Mouse (Mus musculus): Measurements from ENCODE around the gene Armcx4. TPM values are rescaled to one million over a fixed set of nuclear protein-coding genes. Genes with fewer than 3 reads are reported as not detected.
"Not testable (repeated sequence)": the region's sequence is repeated elsewhere in the genome, so short reads cannot be mapped to it uniquely, and the experiment has no call there.

Armcx4 gene
- polyA plus RNA-seq, 1 experiment, result 4.0 TPM

GRCm38 (mm10) chrX:134716863-134717262 lies 30.5 kb downstream of the Armcx4 start:
- Histone ChIP-seq H3K27me3 (ENCODE audit: control insufficient read depth, insufficient read depth, insufficient read length) (no peaks in the 10 kb centered on the region), H3K36me3 (ENCODE audit: control insufficient read depth, insufficient read depth) (no peaks in the 10 kb centered on the region), H3K79me2 (ENCODE audit: control insufficient read depth, insufficient read depth) (no peaks in the 10 kb centered on the region), H3K4me3 (no peak overlapping the region), H3K4me2 (ENCODE audit: low read depth) (no peak overlapping the region), H3ac (ENCODE audit: control insufficient read depth, insufficient read length) (no peak overlapping the region)
- TF ChIP-seq MYOD1 (IDR thresholded peaks at IDR 0.05; ENCODE audit: control insufficient read depth in 1 of 3, insufficient read length in 2 of 3, low read depth in 2 of 3) (peak in 2 of 3 experiments; percentile 67 to 72), TCF3 (IDR thresholded peaks at IDR 0.05; ENCODE audit: insufficient read length, low read depth) (peak; percentile 12), CEBPB (IDR thresholded peaks at IDR 0.05; ENCODE audit: insufficient read depth, poor library complexity, severe bottlenecking) (no peak), MYOG (IDR thresholded peaks at IDR 0.05; ENCODE audit: control insufficient read depth in 1 of 3, insufficient read depth in 1 of 3, insufficient read length in 2 of 3, low read depth in 2 of 3) (peak in 2 of 3 experiments; percentile 40 to 68), REST (IDR thresholded peaks at IDR 0.05; ENCODE audit: insufficient read depth, insufficient read length) (no peak), USF1 (IDR thresholded peaks at IDR 0.05; ENCODE audit: low read depth) (no peak), TCF12 (IDR thresholded peaks at IDR 0.05; ENCODE audit: insufficient read depth, poor library complexity, severe bottlenecking) (no peak), SRF (IDR thresholded peaks at IDR 0.05; ENCODE audit: control insufficient read depth, insufficient read length, low read depth) (no peak)

- TF ChIP-seq CEBPB (IDR thresholded peaks at IDR 0.05; ENCODE audit: insufficient read depth, poor library complexity, severe bottlenecking) (no peak), MYOG (IDR thresholded peaks at IDR 0.05; ENCODE audit: control insufficient read depth in 1 of 3, insufficient read depth in 1 of 3, insufficient read length in 2 of 3, low read depth in 2 of 3) (peak in 1 of 3 experiments; percentile 41), E2F4 (IDR thresholded peaks at IDR 0.05; ENCODE audit: insufficient read depth) (no peak), TCF12 (IDR thresholded peaks at IDR 0.05; ENCODE audit: insufficient read depth, poor library complexity, severe bottlenecking) (no peak), POLR2A (IDR thresholded peaks at IDR 0.05; ENCODE audit: insufficient read length, low read depth) (peak; percentile 53), POLR2AphosphoS2 (IDR thresholded peaks at IDR 0.05; ENCODE audit: insufficient read length, low read depth) (peak; percentile 45), MYOD1 (IDR thresholded peaks at IDR 0.05; ENCODE audit: control insufficient read depth in 1 of 3, insufficient read length in 2 of 3, low read depth in 2 of 3) (peak in 1 of 3 experiments; percentile 57), USF1 (IDR thresholded peaks at IDR 0.05; ENCODE audit: low read depth) (peak; percentile 76)
- Histone ChIP-seq H3K36me3 (ENCODE audit: control insufficient read depth, insufficient read depth) (no peaks in the 10 kb centered on the region), H3K4me3 (peak within 1 kb of the TSS; percentile 48), H3K27me3 (ENCODE audit: control insufficient read depth, insufficient read depth, insufficient read length) (no peaks in the 10 kb centered on the region), H3ac (ENCODE audit: control insufficient read depth, insufficient read length) (no peak within 1 kb of the TSS), H3K79me2 (ENCODE audit: control insufficient read depth, insufficient read depth) (no peaks in the 10 kb centered on the region), H3K4me2 (ENCODE audit: low read depth) (peak within 1 kb of the TSS; percentile 64)
Measured at GRCm38 (mm10) chrX:134717752-134718308, 31.5 kb downstream of the Armcx4 start, which contains the start of gene Armcx1. Armcx1 (plus strand) TSS chrX:134717963.

- no peak for TF ChIP-seq CEBPB (IDR thresholded peaks at IDR 0.05; ENCODE audit: insufficient read depth, poor library complexity, severe bottlenecking)
- TF ChIP-seq USF1 (IDR thresholded peaks at IDR 0.05; ENCODE audit: low read depth), result no peak
- TF ChIP-seq MYOD1 (IDR thresholded peaks at IDR 0.05; ENCODE audit: control insufficient read depth in 1 of 3, insufficient read length in 2 of 3, low read depth in 2 of 3), result no peak
- TF ChIP-seq E2F4 (IDR thresholded peaks at IDR 0.05; ENCODE audit: insufficient read depth), result no peak
- TF ChIP-seq MAX (IDR thresholded peaks at IDR 0.05; ENCODE audit: low read depth), result no peak
- TF ChIP-seq TCF3 (IDR thresholded peaks at IDR 0.05; ENCODE audit: insufficient read length, low read depth), result no peak
- TF ChIP-seq POLR2A (IDR thresholded peaks at IDR 0.05; ENCODE audit: insufficient read length, low read depth), result no peak
- TF ChIP-seq REST (IDR thresholded peaks at IDR 0.05; ENCODE audit: insufficient read depth, insufficient read length), result no peak
- no peak for TF ChIP-seq MYOG (IDR thresholded peaks at IDR 0.05; ENCODE audit: control insufficient read depth in 1 of 3, insufficient read depth in 1 of 3, insufficient read length in 2 of 3, low read depth in 2 of 3)
- no peak for TF ChIP-seq POLR2AphosphoS2 (IDR thresholded peaks at IDR 0.05; ENCODE audit: insufficient read length, low read depth)
- TF ChIP-seq SRF (IDR thresholded peaks at IDR 0.05; ENCODE audit: control insufficient read depth, insufficient read length, low read depth), result no peak
- TF ChIP-seq TCF12 (IDR thresholded peaks at IDR 0.05; ENCODE audit: insufficient read depth, poor library complexity, severe bottlenecking), result no peak
- Histone ChIP-seq H3K79me2 (ENCODE audit: control insufficient read depth, insufficient read depth) (no peaks in the 10 kb centered on the region), H3K36me3 (ENCODE audit: control insufficient read depth, insufficient read depth) (no peaks in the 10 kb centered on the region), H3ac (ENCODE audit: control insufficient read depth, insufficient read length) (no peak overlapping the region), H3K4me2 (ENCODE audit: low read depth) (peak overlapping the region; percentile 64), H3K4me3 (peak overlapping the region; percentile 48), H3K27me3 (ENCODE audit: control insufficient read depth, insufficient read depth, insufficient read length) (no peaks in the 10 kb centered on the region)
Measured at GRCm38 (mm10) chrX:134718524-134718923, 32.2 kb downstream of the Armcx4 start.

GRCm38 (mm10) chrX:134723762-134724161 lies 37.4 kb downstream of the Armcx4 start:
- H3K4me2 ChIP-seq (ENCODE audit: low read depth); H3K79me2 ChIP-seq (ENCODE audit: control insufficient read depth, insufficient read depth); H3K4me3 ChIP-seq; H3K27me3 ChIP-seq (ENCODE audit: control insufficient read depth, insufficient read depth, insufficient read length); H3ac ChIP-seq (ENCODE audit: control insufficient read depth, insufficient read length); H3K36me3 ChIP-seq (ENCODE audit: control insufficient read depth, insufficient read depth): not testable (repeated sequence)

- Histone ChIP-seq H3K27me3 (ENCODE audit: control insufficient read depth, insufficient read depth, insufficient read length) (no peaks in the 10 kb centered on the region), H3K79me2 (ENCODE audit: control insufficient read depth, insufficient read depth) (no peaks in the 10 kb centered on the region), H3K36me3 (ENCODE audit: control insufficient read depth, insufficient read depth) (no peaks in the 10 kb centered on the region), H3K4me2 (ENCODE audit: low read depth) (peak overlapping the region; percentile 57), H3ac (ENCODE audit: control insufficient read depth, insufficient read length) (no peak overlapping the region), H3K4me3 (no peak overlapping the region)
- TF ChIP-seq E2F4 (IDR thresholded peaks at IDR 0.05; ENCODE audit: insufficient read depth) (no peak), TCF12 (IDR thresholded peaks at IDR 0.05; ENCODE audit: insufficient read depth, poor library complexity, severe bottlenecking) (no peak), POLR2A (IDR thresholded peaks at IDR 0.05; ENCODE audit: insufficient read length, low read depth) (no peak), POLR2AphosphoS2 (IDR thresholded peaks at IDR 0.05; ENCODE audit: insufficient read length, low read depth) (no peak), TCF3 (IDR thresholded peaks at IDR 0.05; ENCODE audit: insufficient read length, low read depth) (no peak)
Measured at GRCm38 (mm10) chrX:134729778-134730177, 43.5 kb downstream of the Armcx4 start.

Data from myocyte (in vitro differentiated cells).